Mouse (Mus musculus) lung, adult 10 weeks (tissue): ENCODE results near the gene Sirpb1c. TPM values are rescaled to one million over a fixed set of nuclear protein-coding genes. Genes with fewer than 3 reads are reported as not detected.

ENCODE experiments used
- polyA plus RNA-seq: library from polyadenylated mRNA; stranded (reverse); fragments of 350-450 nt; fragmentation: Illumina TruSeq; extraction: RNeasy Lipid Tissue Mini Kit (QIAGEN cat#74804); gene quantifications from one replicate; pipeline ENCODE4 v1.2.3, GENCODE M21; 2014; ENCODE audit warnings: low read depth, low replicate concordance; ENCODE audit not compliant: insufficient read depth

Gene Sirpb1c
- polyA plus RNA-seq, result 17.1 TPM

DNA sequence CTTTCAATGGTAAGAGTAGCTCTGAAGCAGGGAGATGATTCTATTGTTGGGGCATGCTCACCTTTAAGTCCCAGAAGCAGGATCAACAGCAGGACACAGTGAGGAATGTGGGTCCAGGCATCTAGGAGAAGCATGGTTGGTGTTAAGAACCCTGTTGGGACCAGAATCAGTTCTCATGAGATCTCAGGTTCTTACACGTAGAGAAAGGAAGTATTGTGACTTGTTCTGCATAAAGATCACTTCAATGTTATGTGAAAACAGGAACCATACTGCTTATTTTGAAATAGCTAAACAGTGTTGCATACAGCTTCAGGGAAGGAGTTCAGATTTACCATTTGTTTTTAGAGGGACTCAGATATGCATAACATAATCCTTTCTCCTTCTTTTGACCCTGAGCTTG, at the start of gene Sirpb1c:
TSS of gene Sirpb1c (minus strand) at position 249 of the 400 bp plus-strand sequence.

Other genes with a start within 250 kb of the Sirpb1c start
- gene Gm5150, start 157.9 kb upstream of the Sirpb1c start, polyA plus RNA-seq, result 5.2 TPM